Mouse (Mus musculus): ENCODE data around the gene Aldh1a3. TPM values are rescaled to one million over a fixed set of nuclear protein-coding genes. Genes with fewer than 3 reads are reported as not detected.

The Aldh1a3 gene
- polyA plus RNA-seq, 1 experiment = 1.8 TPM

DNA sequence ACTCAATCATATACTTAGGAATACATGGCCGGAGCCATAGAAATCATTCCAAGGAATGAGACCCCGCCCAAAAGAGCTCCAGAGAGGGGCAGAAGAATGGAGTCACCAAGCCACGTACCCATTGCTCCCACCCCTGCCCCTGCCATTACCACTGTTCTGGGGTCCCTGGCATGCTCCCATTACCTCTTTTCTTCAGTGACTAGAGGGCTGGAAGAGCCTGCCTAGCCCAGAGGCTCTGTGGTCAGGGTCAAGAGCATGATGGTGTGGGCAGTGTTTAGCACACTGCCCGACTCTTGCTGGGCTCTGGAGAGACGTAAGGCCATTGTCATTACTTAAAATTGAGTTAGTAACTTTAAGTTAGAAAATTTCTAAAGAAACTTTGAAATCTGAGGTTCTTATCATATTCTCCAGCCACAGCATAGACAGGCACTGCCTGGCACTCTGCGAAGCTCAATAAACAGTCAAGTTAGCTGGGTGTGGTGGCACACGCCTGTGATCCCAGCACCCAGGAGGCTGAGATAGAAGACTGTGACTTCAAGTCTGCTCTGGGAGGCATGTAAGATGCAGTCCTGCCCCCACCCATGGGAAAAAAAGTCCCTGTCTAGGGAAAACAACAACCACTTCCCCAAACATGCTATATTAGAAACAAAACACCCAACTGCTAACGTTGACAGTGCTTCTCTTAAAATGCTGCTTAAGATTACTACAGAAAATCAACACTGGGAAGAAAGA is 71.4 kb downstream of the Aldh1a3 start:
- H3K4me3 ChIP-seq (ENCODE audit: control insufficient read depth, insufficient read depth, low read length) = no peak overlapping the region
- no peaks in the 10 kb centered on the region for H3K4me1 ChIP-seq (replicated peaks; ENCODE audit: control insufficient read depth, insufficient read depth, low read length)
- peak overlapping the region; percentile 25; the same call in 1 of the 2 replicates for H3K27ac ChIP-seq (ENCODE audit: control insufficient read depth, insufficient read depth, low read length)
- no peak for DNase-seq
- no peaks in the 10 kb centered on the region for H3K27me3 ChIP-seq (ENCODE audit: control insufficient read depth, insufficient read depth, low read length)
- 82% methylated on average over 8 of the region's 8 CpGs for WGBS
- no peaks in the 10 kb centered on the region for H3K36me3 ChIP-seq (ENCODE audit: control insufficient read depth, insufficient read depth, low read length)
- TF ChIP-seq POLR2A (IDR thresholded peaks at IDR 0.05; ENCODE audit: control insufficient read depth, extremely low read depth, insufficient read depth, low read length, poor library complexity) = no peak
- no peak for TF ChIP-seq CTCF (IDR thresholded peaks at IDR 0.05; ENCODE audit: borderline replicate concordance, control insufficient read depth, extremely low read depth, insufficient read depth, low read length, poor library complexity)

DNA sequence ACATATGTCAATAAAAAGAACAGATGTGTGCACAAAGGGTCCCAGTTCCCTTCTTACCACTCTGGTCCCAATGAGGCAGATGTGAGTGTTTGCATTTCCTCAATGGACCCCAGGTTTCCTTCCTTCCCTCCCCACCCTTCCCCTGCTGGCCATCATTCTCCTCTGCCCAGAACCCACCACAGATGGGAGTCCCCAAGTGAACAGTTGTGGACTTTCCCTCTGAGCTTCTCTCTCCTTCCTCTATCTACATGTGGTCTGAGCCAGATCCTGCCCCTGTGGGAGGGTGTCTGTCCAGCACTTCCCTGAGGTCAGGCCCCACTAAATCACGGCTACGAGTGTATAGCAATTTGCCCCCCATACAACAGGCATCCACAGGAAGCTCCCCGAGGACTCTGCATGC is 72.4 kb downstream of the Aldh1a3 start:
- H3K27me3 ChIP-seq (ENCODE audit: control insufficient read depth, insufficient read depth, low read length) = no peaks in the 10 kb centered on the region
- H3K4me3 ChIP-seq (ENCODE audit: control insufficient read depth, insufficient read depth, low read length) = no peak overlapping the region
- no peaks in the 10 kb centered on the region for H3K4me1 ChIP-seq (replicated peaks; ENCODE audit: control insufficient read depth, insufficient read depth, low read length)
- no peaks in the 10 kb centered on the region for H3K36me3 ChIP-seq (ENCODE audit: control insufficient read depth, insufficient read depth, low read length)
- WGBS = 75% methylated on average over 3 of the region's 3 CpGs
- no peak for DNase-seq
- H3K27ac ChIP-seq (ENCODE audit: control insufficient read depth, insufficient read depth, low read length) = no peak overlapping the region
- TF ChIP-seq CTCF (IDR thresholded peaks at IDR 0.05; ENCODE audit: borderline replicate concordance, control insufficient read depth, extremely low read depth, insufficient read depth, low read length, poor library complexity) (no peak), POLR2A (IDR thresholded peaks at IDR 0.05; ENCODE audit: control insufficient read depth, extremely low read depth, insufficient read depth, low read length, poor library complexity) (no peak)

DNA sequence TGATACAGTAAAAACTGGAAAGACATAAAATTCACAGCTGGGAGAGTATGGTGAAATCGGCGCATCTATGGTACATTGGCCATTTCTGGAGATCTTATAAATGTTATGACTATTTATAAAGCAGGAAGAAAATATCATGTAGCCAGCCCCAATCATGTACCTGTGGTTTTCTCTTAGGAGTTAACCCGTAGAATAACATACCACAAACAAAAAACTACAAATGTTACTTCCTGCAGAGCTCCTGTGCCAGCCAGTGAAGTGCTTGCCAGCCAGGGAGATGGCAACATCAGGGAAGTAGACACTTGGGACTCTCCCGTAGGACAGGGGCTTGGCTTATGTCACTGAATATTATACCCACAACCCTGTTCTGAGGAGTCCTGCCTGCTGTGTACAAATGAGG is 76.2 kb downstream of the Aldh1a3 start:
- WGBS = 52% methylated on average over 4 of the region's 4 CpGs
- Histone ChIP-seq H3K36me3 (ENCODE audit: control insufficient read depth, insufficient read depth, low read length) (no peaks in the 10 kb centered on the region), H3K27ac (ENCODE audit: control insufficient read depth, insufficient read depth, low read length) (no peak overlapping the region), H3K4me1 (replicated peaks; ENCODE audit: control insufficient read depth, insufficient read depth, low read length) (no peaks in the 10 kb centered on the region), H3K4me3 (ENCODE audit: control insufficient read depth, insufficient read depth, low read length) (no peak overlapping the region), H3K27me3 (ENCODE audit: control insufficient read depth, insufficient read depth, low read length) (no peaks in the 10 kb centered on the region)
- no peak for DNase-seq
- TF ChIP-seq CTCF (IDR thresholded peaks at IDR 0.05; ENCODE audit: borderline replicate concordance, control insufficient read depth, extremely low read depth, insufficient read depth, low read length, poor library complexity) (no peak), POLR2A (IDR thresholded peaks at IDR 0.05; ENCODE audit: control insufficient read depth, extremely low read depth, insufficient read depth, low read length, poor library complexity) (no peak)

DNA sequence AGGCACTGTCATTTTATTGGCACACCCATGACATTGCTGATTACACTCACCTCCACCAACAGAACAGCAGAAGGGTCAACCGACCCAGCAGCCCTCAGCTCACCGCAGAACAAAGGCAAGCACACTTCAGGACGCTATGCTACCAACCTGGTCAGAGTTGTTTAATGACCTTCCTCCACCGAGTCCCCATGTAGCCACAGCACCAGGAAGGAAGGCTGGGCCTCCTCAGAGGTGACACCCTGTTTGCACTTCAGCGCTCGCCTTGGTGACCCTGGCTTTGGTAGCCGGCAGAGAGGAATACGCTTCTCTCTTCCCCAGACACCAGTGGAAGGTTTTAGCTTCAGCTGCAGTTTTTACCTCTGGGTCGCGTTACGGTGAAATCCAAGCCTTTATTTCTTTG is 77.6 kb downstream of the Aldh1a3 start:
- H3K4me1 ChIP-seq (replicated peaks; ENCODE audit: control insufficient read depth, insufficient read depth, low read length) = no peaks in the 10 kb centered on the region
- TF ChIP-seq CTCF (IDR thresholded peaks at IDR 0.05; ENCODE audit: borderline replicate concordance, control insufficient read depth, extremely low read depth, insufficient read depth, low read length, poor library complexity) = no peak
- no peak for TF ChIP-seq POLR2A (IDR thresholded peaks at IDR 0.05; ENCODE audit: control insufficient read depth, extremely low read depth, insufficient read depth, low read length, poor library complexity)
- no peak for DNase-seq
- H3K27ac ChIP-seq (ENCODE audit: control insufficient read depth, insufficient read depth, low read length) = no peak overlapping the region
- 93% methylated on average over 11 of the region's 11 CpGs for WGBS
- H3K36me3 ChIP-seq (ENCODE audit: control insufficient read depth, insufficient read depth, low read length) = no peaks in the 10 kb centered on the region
- H3K27me3 ChIP-seq (ENCODE audit: control insufficient read depth, insufficient read depth, low read length) = no peaks in the 10 kb centered on the region
- H3K4me3 ChIP-seq (ENCODE audit: control insufficient read depth, insufficient read depth, low read length) = no peak overlapping the region

DNA sequence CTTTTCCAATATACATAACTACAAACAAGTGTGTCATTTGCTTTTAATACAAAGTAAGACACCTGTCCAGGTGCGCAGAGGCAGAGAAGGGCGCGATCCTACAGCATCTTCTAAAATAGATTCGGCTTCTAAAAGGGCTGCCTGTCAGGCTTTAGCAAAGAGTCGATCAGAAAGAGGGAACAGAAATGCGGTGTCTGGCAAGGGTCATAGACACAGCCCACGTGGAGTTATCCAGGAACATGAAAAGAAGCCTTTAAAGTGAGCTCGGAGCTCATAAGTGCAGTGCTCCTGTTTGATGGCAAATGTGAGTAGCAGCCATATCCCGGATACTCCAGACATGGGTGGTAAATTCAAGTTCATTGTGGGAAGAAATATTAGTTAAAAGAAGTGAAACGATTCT is 78.7 kb downstream of the Aldh1a3 start:
- no peak overlapping the region for H3K27ac ChIP-seq (ENCODE audit: control insufficient read depth, insufficient read depth, low read length)
- H3K4me3 ChIP-seq (ENCODE audit: control insufficient read depth, insufficient read depth, low read length) = no peak overlapping the region
- H3K36me3 ChIP-seq (ENCODE audit: control insufficient read depth, insufficient read depth, low read length) = no peaks in the 10 kb centered on the region
- no peak for DNase-seq
- WGBS = 92% methylated on average over 10 of the region's 10 CpGs
- no peaks in the 10 kb centered on the region for H3K4me1 ChIP-seq (replicated peaks; ENCODE audit: control insufficient read depth, insufficient read depth, low read length)
- TF ChIP-seq CTCF (IDR thresholded peaks at IDR 0.05; ENCODE audit: borderline replicate concordance, control insufficient read depth, extremely low read depth, insufficient read depth, low read length, poor library complexity) (no peak), POLR2A (IDR thresholded peaks at IDR 0.05; ENCODE audit: control insufficient read depth, extremely low read depth, insufficient read depth, low read length, poor library complexity) (no peak)
- H3K27me3 ChIP-seq (ENCODE audit: control insufficient read depth, insufficient read depth, low read length) = no peaks in the 10 kb centered on the region

DNA sequence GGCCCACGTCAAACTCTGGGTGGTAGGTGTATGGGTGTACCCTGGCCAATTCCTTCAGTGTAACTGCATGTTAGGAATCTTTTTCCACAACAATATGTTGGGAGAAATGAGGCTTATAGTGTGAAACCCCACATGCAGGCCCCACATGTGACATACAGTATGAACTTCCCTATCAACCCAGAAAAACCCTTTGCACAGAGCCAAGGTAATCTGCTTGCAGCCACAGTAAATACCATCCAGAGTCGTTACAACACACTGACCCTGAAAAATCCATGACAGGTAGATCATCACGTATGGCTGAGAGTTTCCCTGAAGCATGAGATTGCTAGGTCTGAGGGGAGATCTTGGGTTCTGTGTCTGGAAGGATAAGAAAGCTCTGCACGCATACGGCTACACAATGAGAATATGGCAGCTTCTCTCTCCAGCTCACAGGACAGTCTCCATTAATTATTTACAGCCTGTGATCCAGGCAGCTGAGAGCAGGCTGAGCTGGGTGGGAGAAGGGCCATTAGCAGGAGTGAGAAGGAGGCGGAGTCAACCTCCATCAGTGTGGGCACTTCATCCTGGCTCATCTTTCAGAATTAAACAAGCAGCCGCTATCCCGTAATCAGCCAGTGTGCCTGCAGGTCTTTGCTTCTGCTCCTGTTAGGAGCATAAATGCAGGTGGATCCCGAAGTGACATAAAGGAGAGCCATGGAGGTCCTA is 80.2 kb downstream of the Aldh1a3 start:
- H3K27ac ChIP-seq (ENCODE audit: control insufficient read depth, insufficient read depth, low read length) = no peak overlapping the region
- TF ChIP-seq POLR2A (IDR thresholded peaks at IDR 0.05; ENCODE audit: control insufficient read depth, extremely low read depth, insufficient read depth, low read length, poor library complexity) (no peak), CTCF (IDR thresholded peaks at IDR 0.05; ENCODE audit: borderline replicate concordance, control insufficient read depth, extremely low read depth, insufficient read depth, low read length, poor library complexity) (no peak)
- H3K27me3 ChIP-seq (ENCODE audit: control insufficient read depth, insufficient read depth, low read length) = no peaks in the 10 kb centered on the region
- H3K4me1 ChIP-seq (replicated peaks; ENCODE audit: control insufficient read depth, insufficient read depth, low read length) = no peaks in the 10 kb centered on the region
- H3K36me3 ChIP-seq (ENCODE audit: control insufficient read depth, insufficient read depth, low read length) = no peaks in the 10 kb centered on the region
- H3K4me3 ChIP-seq (ENCODE audit: control insufficient read depth, insufficient read depth, low read length) = no peak overlapping the region
- DNase-seq = no peak
- WGBS = 94% methylated on average over 9 of the region's 9 CpGs
